Mouse (Mus musculus) heart, embryonic 16.5 days (tissue): ENCODE results near the gene Casc3. TPM values are rescaled to one million over a fixed set of nuclear protein-coding genes. Genes with fewer than 3 reads are reported as not detected.

Experiments
- ATAC-seq: fragments of 200-750 bp; cut with Nextera tagmentation; replicated peaks from 2 replicates; pipeline ENCODE4 v1.8.0; 2017; ENCODE audit warnings: moderate number of reproducible peaks; ENCODE audit not compliant: insufficient read depth, low FRiP score; ENCODE audit errors: extremely low read depth
- H3K27ac ChIP-seq: fragments of 300-500 bp; sonication (generic); 2 replicates; pipeline ENCODE4 v1.5.1; 2014; ENCODE audit warnings: mild to moderate bottlenecking, low read length, control low read depth, moderate library complexity
- H3K27me3 ChIP-seq: fragments of 300-500 bp; sonication (generic); 2 replicates; pipeline ENCODE4 v1.6.1; 2014; ENCODE audit warnings: low read length, mixed read lengths; ENCODE audit not compliant: control insufficient read depth, insufficient read depth
- H3K36me3 ChIP-seq: fragments of 300-500 bp; sonication (generic); 2 replicates; pipeline ENCODE4 v1.6.1; 2014; ENCODE audit not compliant: control insufficient read depth, insufficient read depth
- H3K4me1 ChIP-seq: fragments of 300-500 bp; sonication (generic); 2 replicates; pipeline ENCODE4 v1.6.1; 2014; ENCODE audit warnings: low read length, mixed read lengths; ENCODE audit not compliant: control insufficient read depth, insufficient read depth
- H3K4me2 ChIP-seq: fragments of 300-500 bp; sonication (generic); 2 replicates; pipeline ENCODE4 v1.6.1; 2014; ENCODE audit warnings: low read depth, mild to moderate bottlenecking, control low read depth, low read length
- H3K4me3 ChIP-seq: fragments of 300-500 bp; sonication (generic); 2 replicates; pipeline ENCODE4 v1.5.1; 2014; ENCODE audit warnings: mild to moderate bottlenecking, control low read depth, low read length
- H3K9ac ChIP-seq: fragments of 300-500 bp; sonication (generic); 2 replicates; pipeline ENCODE4 v1.6.1; 2014; ENCODE audit warnings: low read length, control low read depth
- H3K9me3 ChIP-seq: fragments of 300-500 bp; sonication (generic); replicated peaks from 2 replicates; pipeline ENCODE4 v1.6.1; 2016; ENCODE audit warnings: low read length; ENCODE audit not compliant: control insufficient read depth
- WGBS: fragments of 180-500 bp; shearing (Covaris S2); extraction: QIAGEN DNeasy Blood & Tissue Kit; methylation state at CpG from one replicate; pipeline ENCODE4 v1.1.7; 2014; 5-methylcytosine and 5-hydroxymethylcytosine counted together
- polyA plus RNA-seq: library from polyadenylated mRNA; unstranded; fragments of >200 nt; fragmentation: Nextera tagmentation; extraction: Ambion mirVana; gene quantifications from 2 replicates; pipeline ENCODE4 v1.2.1, GENCODE M21; 2015

Gene Casc3
- polyA plus RNA-seq, result 23.4 and 24.0 TPM in 2 replicates

DNA sequence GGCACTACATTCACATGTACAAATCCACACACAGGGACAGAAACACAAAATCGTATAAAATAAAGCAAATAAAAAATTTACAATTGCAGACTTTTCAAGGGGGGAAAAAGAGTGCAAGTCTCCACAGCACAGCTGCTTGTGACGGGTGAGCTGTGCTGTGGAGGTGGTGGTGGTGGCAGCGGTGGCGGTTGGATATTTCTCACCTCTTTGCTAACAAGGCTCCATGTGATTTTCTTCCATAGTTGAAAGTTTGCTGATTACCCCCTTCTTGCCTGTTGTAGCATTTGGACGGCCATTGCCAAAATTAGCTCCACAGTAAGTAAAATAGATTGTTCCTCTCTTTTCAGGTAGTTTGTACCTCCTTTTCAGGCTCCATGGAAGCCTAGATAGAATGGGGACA is at the start of gene Casc3:
TSS of gene Casc3 (plus strand) at position 301 of the 400 bp plus-strand sequence.
- no peak for ATAC-seq
- 92% methylated on average over 5 of the region's 5 CpGs for WGBS
- Histone ChIP-seq H3K4me1 (peaks cover 18% of the 10 kb centered on the region), H3K4me3 (no peak within 1 kb of the TSS), H3K9ac (peak within 1 kb of the TSS; percentile 42; the same call in 1 of the 2 replicates), H3K4me2 (no peak within 1 kb of the TSS), H3K9me3 (no peaks in the 10 kb centered on the region), H3K27me3 (no peaks in the 10 kb centered on the region), H3K27ac (peak within 1 kb of the TSS; percentile 43; the same call in 1 of the 2 replicates), H3K36me3 (peaks cover 63% of the 10 kb centered on the region)

DNA sequence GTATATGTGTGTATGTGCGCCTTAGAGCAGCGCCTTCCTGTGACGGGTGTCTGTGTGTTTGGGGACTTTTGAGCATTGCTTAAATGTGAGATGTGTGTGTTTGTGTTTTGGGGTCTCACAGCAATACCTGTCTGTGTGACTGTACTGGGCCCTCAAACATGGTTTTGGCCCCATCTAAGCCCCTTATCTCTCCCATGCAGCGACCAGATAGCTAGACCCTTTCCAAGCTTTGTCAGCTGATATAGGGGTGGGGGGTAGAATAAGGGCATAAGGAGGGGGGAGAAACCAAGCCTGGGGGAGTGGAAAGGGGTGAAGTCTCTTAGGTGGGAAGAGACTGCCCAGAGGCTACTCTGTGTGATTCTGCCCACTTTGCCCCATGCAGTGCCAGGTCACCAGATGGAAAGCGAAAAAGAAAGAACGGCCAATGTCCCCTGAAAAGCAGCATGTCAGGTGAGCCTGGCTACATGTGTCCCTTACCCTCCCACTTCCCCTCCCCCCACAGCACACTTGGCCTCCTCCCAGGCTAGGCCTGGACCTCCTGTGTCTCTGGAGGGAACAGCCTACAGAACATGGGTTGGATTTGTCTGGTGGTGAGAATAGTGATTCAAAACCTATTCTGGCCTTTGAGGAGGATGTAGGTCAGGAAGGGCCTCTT is 48.9 kb upstream of the Casc3 start:
- no peaks in the 10 kb centered on the region for H3K9me3 ChIP-seq
- H3K4me2 ChIP-seq, result no peak overlapping the region
- 79% methylated on average over 6 of the region's 6 CpGs for WGBS
- ATAC-seq, result no peak
- H3K27ac ChIP-seq, result peak overlapping the region; percentile 55
- H3K9ac ChIP-seq, result 0 out of 2 replicates have a peak overlapping the region, but pooled peaks have one; percentile 11
- no peaks in the 10 kb centered on the region for H3K27me3 ChIP-seq
- H3K4me1 ChIP-seq, result peaks cover 55% of the 10 kb centered on the region
- H3K4me3 ChIP-seq, result no peak overlapping the region
- H3K36me3 ChIP-seq, result peaks cover 40% of the 10 kb centered on the region

DNA sequence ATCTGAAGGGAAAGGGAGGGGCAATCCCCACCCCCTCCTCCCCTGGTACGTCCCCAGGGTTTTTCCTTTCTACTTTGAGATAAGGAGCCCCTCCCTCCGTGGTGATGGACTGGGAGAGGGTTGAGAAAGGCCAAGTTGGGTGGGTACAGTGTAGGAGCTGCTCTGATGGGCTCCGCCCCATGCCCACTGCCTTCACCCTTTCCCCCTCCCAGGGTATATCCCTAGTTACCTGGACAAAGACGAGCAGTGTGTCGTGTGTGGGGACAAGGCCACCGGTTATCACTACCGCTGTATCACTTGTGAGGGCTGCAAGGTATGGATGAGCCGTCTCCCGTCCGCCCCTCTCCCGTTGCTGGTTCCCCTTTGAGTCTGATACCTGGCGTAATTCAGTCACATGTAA is 48.0 kb upstream of the Casc3 start:
- 78% methylated on average over 12 of the region's 12 CpGs for WGBS
- Histone ChIP-seq H3K4me1 (peaks cover 47% of the 10 kb centered on the region), H3K27ac (no peak overlapping the region)

DNA sequence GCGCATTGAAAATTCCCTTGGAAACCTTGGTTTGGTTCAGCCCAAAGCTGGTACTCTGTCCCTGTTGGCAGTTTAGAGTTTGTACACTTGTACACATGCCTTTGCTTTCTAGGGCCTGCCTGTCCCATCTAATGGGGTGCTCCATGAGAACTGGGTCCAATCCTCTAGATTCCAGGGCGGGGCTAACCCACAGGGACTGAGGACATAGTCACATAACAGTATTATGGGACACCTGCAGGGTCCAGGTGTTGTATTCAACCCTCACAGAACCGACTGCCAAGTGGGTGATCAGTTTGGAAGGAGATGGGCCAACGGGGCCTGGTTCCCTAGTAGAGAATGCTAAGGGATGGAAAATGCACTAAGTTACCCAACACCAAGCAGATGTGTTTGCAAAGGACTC is 42.8 kb upstream of the Casc3 start:
- no peaks in the 10 kb centered on the region for H3K27me3 ChIP-seq
- WGBS, result 89% methylated on average over 4 of the region's 4 CpGs
- no peak overlapping the region for H3K4me2 ChIP-seq
- H3K36me3 ChIP-seq, result peaks cover 53% of the 10 kb centered on the region
- no peak overlapping the region for H3K4me3 ChIP-seq
- H3K4me1 ChIP-seq, result peaks cover 34% of the 10 kb centered on the region
- no peak overlapping the region for H3K27ac ChIP-seq
- no peak for ATAC-seq
- H3K9ac ChIP-seq, result no peak overlapping the region; the same call in 1 of the 2 replicates
- H3K9me3 ChIP-seq, result no peaks in the 10 kb centered on the region

More for the DNA sequence above, 48.0 kb upstream of the Casc3 start:
- no peaks in the 10 kb centered on the region for H3K9me3 ChIP-seq
- no peak overlapping the region for H3K4me2 ChIP-seq
- no peak overlapping the region for H3K4me3 ChIP-seq
- H3K9ac ChIP-seq, result no peak overlapping the region
- ATAC-seq, result no peak
- H3K27me3 ChIP-seq, result no peaks in the 10 kb centered on the region
- peaks cover 48% of the 10 kb centered on the region for H3K36me3 ChIP-seq

DNA sequence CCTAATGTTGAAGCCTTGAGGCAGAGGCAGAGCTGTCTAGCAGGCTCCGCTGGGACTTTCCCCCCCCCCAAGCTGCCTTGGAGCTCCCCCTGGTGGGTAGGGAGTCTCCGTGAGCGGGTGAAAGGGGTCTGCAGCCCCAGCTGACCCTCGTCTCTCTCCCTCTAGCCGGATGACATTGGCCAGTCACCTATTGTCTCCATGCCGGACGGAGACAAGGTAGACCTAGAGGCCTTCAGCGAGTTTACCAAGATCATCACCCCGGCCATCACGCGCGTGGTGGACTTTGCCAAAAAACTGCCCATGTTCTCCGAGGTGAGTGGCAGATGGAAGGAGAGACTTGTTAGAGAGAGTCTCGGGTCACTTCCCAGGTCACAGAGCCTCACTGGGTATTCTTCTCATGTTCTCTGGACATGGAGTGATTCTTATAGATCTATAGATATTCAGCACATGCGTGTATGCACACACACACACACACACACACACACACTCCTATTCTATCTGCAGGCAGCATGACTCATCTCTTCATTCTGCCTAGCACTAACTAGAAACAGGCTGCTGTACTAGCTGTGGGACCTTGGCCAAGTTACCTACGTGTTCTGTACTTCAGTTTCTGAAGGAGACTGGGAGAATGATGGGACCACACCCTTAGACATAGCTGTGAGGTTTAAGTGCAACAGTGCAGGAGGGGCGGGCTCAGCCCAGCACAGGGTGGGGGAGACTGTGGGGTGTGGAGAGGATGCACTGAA is 41.8 kb upstream of the Casc3 start:
- Histone ChIP-seq H3K36me3 (peaks cover 48% of the 10 kb centered on the region), H3K4me2 (no peak overlapping the region), H3K9me3 (no peaks in the 10 kb centered on the region), H3K9ac (no peak overlapping the region), H3K4me1 (peaks cover 43% of the 10 kb centered on the region), H3K27ac (peak overlapping the region; percentile 62), H3K4me3 (no peak overlapping the region), H3K27me3 (no peaks in the 10 kb centered on the region)
- ATAC-seq, result no peak
- WGBS, result 64% methylated on average over 17 of the region's 17 CpGs

DNA sequence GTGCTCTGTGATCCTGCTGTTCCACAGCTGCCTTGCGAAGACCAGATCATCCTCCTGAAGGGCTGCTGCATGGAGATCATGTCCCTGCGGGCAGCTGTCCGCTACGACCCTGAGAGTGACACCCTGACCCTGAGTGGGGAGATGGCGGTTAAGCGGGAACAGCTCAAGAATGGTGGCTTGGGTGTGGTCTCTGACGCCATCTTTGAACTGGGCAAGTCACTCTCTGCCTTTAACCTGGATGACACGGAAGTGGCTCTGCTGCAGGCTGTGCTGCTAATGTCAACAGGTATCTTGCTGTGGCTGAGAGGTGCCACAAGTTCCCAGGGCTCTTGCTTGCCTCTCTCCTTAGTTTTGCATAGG is 41.2 kb upstream of the Casc3 start:
- Histone ChIP-seq H3K36me3 (peaks cover 44% of the 10 kb centered on the region), H3K4me1 (peaks cover 49% of the 10 kb centered on the region), H3K4me3 (no peak overlapping the region), H3K27me3 (no peaks in the 10 kb centered on the region), H3K9me3 (no peaks in the 10 kb centered on the region), H3K4me2 (no peak overlapping the region), H3K9ac (no peak overlapping the region), H3K27ac (no peak overlapping the region)
- no peak for ATAC-seq
- WGBS, result 80% methylated on average over 8 of the region's 8 CpGs

DNA sequence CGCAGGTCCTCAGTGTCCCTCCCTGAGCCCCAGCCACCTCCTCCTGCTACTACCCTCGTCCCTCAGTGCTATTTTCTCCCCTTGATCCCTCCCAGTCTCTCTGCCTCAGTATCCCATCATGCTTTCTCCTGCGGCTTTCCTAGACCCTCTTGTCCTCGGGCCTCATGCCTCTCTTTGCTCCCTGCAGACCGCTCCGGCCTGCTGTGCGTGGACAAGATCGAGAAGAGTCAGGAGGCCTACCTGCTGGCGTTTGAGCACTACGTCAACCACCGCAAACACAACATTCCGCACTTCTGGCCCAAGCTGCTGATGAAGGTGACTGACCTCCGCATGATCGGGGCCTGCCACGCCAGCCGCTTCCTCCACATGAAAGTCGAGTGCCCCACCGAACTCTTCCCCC is 40.6 kb upstream of the Casc3 start:
- Histone ChIP-seq H3K9me3 (no peaks in the 10 kb centered on the region), H3K4me3 (no peak overlapping the region), H3K4me1 (peaks cover 55% of the 10 kb centered on the region), H3K27ac (no peak overlapping the region), H3K9ac (no peak overlapping the region), H3K36me3 (peaks cover 40% of the 10 kb centered on the region), H3K4me2 (no peak overlapping the region), H3K27me3 (no peaks in the 10 kb centered on the region)
- 78% methylated on average over 18 of the region's 18 CpGs for WGBS
- no peak for ATAC-seq

DNA sequence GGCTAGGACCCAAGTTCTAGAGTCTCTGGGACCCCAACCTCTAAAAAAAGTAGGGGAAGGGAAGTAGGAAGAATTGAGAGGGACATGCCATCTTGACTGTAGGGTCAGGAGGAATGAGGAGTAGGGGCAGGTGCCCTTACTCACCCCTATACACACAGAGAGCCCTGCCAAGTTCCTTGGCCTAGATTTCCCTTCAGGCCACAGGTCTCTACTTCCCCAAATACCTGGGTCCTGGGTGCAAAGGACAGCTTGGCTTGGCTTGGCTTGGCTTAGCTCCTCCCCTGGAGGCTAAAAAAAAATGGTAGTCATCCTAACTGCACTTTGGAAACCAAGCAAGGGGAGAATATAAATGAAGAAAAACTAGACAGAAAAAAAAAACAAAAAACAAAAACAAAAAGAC is 40.0 kb upstream of the Casc3 start:
- Histone ChIP-seq H3K4me3 (no peak overlapping the region), H3K9ac (peak overlapping the region; percentile 30; the same call in 1 of the 2 replicates), H3K4me1 (peaks cover 62% of the 10 kb centered on the region), H3K27me3 (no peaks in the 10 kb centered on the region), H3K36me3 (peaks cover 39% of the 10 kb centered on the region), H3K4me2 (no peak overlapping the region), H3K27ac (peak overlapping the region; percentile 56), H3K9me3 (no peaks in the 10 kb centered on the region)
- no peak for ATAC-seq
